Mouse (Mus musculus) hindbrain, embryonic 11.5 days (tissue): ENCODE data around the gene Neurl2. TPM values are rescaled to one million over a fixed set of nuclear protein-coding genes. Genes with fewer than 3 reads are reported as not detected.

ENCODE experiments used
- ATAC-seq: fragments of 200-750 bp; cut with Nextera tagmentation; 2 replicates; pipeline ENCODE4 v1.8.0; 2017; ENCODE audit warnings: mild to moderate bottlenecking, moderate TSS enrichment, moderate library complexity; ENCODE audit not compliant: low FRiP score
- DNase-seq: peaks from one replicate; pipeline ENCODE4 v3.0.0-alpha.2; 2015; ENCODE audit warnings: low spot score
- H3K27ac ChIP-seq: fragments of 300-500 bp; sonication (generic); 2 replicates; pipeline ENCODE4 v1.5.1; 2014; ENCODE audit warnings: mild to moderate bottlenecking, low read depth, low read length
- H3K27me3 ChIP-seq: fragments of 300-500 bp; sonication (generic); 2 replicates; pipeline ENCODE4 v1.6.1; 2014; ENCODE audit warnings: mild to moderate bottlenecking, low read length, moderate library complexity, mixed read lengths; ENCODE audit not compliant: control insufficient read depth, insufficient read depth
- H3K36me3 ChIP-seq: fragments of 300-500 bp; sonication (generic); 2 replicates; pipeline ENCODE4 v1.6.1; 2014; ENCODE audit warnings: mild to moderate bottlenecking, low read length, moderate library complexity, mixed read lengths; ENCODE audit not compliant: control insufficient read depth, insufficient read depth
- H3K4me1 ChIP-seq: fragments of 300-500 bp; sonication (generic); replicated peaks from 2 replicates; pipeline ENCODE4 v1.6.1; 2014; ENCODE audit warnings: low read length, mixed read lengths; ENCODE audit not compliant: control insufficient read depth, insufficient read depth
- H3K4me2 ChIP-seq: fragments of 300-500 bp; sonication (generic); replicated peaks from 2 replicates; pipeline ENCODE4 v1.6.1; 2014; ENCODE audit warnings: mild to moderate bottlenecking, low read depth, low read length
- H3K4me3 ChIP-seq: fragments of 300-500 bp; sonication (generic); 2 replicates; pipeline ENCODE4 v1.5.1; 2014; ENCODE audit warnings: low read depth, low read length
- H3K9ac ChIP-seq: fragments of 300-500 bp; sonication (generic); 2 replicates; pipeline ENCODE4 v1.6.1; 2014; ENCODE audit warnings: low read depth, low read length
- H3K9me3 ChIP-seq: fragments of 300-500 bp; sonication (generic); 2 replicates; pipeline ENCODE4 v1.6.1; 2016; ENCODE audit warnings: low read length; ENCODE audit not compliant: control insufficient read depth
- WGBS: fragments of 180-500 bp; shearing (Covaris S2); extraction: QIAGEN DNeasy Blood & Tissue Kit; methylation state at CpG from one replicate; pipeline ENCODE4 v1.1.7; 2014; 5-methylcytosine and 5-hydroxymethylcytosine counted together
- polyA plus RNA-seq: library from polyadenylated mRNA; unstranded; fragments of >200 nt; fragmentation: Nextera tagmentation; extraction: Ambion mirVana; gene quantifications from 2 replicates; pipeline ENCODE4 v1.2.1, GENCODE M21; 2014

Gene Neurl2
- polyA plus RNA-seq, 1 experiment from 2014 or later, result 3.0 TPM

GRCm38 (mm10) chr2:164787779-164788178, 45.5 kb downstream of the Neurl2 start:
- Histone ChIP-seq H3K36me3 (no peaks in the 10 kb centered on the region), H3K4me1 (peaks cover 2% of the 10 kb centered on the region; the same call in 1 of the 2 replicates), H3K9me3 (no peaks in the 10 kb centered on the region), H3K27ac (no peak overlapping the region), H3K9ac (no peak overlapping the region), H3K27me3 (no peaks in the 10 kb centered on the region), H3K4me3 (no peak overlapping the region), H3K4me2 (no peak overlapping the region)
- WGBS, result 87% methylated on average over 10 of the region's 10 CpGs
- ATAC-seq (no peak), DNase-seq (no peak)

DNA sequence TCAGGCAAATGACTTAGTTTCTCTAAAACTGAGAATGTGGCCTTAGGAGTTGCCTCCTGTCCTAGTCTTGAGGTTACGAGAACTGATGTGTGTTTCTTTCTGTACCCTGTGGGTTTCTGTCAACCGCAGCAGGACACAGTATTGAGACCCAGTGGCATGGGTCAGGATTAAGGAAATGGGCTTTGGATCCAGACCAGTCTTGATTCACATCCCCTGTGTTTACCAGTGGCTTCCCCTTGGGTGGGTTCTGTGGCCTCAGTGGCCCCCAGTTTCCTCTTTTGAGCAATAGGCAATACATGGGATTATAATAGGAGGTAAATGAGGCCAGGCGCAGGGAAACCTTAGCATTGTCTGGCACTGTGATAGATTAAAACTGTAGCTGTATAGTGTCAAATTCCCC, 46.2 kb downstream of the Neurl2 start:
- 85% methylated on average over 3 of the region's 3 CpGs for whole genome bisulfite sequencing
- H3K27ac ChIP-seq, result no peak overlapping the region
- no peaks in the 10 kb centered on the region for H3K27me3 ChIP-seq
- ATAC-seq (no peak), DNase-seq (no peak)
- H3K9ac ChIP-seq, result no peak overlapping the region
- H3K4me2 ChIP-seq, result peak overlapping the region; percentile 56; the same call in 1 of the 2 replicates
- H3K4me1 ChIP-seq, result peaks cover 2% of the 10 kb centered on the region; the same call in 1 of the 2 replicates
- H3K36me3 ChIP-seq, result no peaks in the 10 kb centered on the region
- H3K9me3 ChIP-seq, result no peaks in the 10 kb centered on the region
- no peak overlapping the region for H3K4me3 ChIP-seq

DNA sequence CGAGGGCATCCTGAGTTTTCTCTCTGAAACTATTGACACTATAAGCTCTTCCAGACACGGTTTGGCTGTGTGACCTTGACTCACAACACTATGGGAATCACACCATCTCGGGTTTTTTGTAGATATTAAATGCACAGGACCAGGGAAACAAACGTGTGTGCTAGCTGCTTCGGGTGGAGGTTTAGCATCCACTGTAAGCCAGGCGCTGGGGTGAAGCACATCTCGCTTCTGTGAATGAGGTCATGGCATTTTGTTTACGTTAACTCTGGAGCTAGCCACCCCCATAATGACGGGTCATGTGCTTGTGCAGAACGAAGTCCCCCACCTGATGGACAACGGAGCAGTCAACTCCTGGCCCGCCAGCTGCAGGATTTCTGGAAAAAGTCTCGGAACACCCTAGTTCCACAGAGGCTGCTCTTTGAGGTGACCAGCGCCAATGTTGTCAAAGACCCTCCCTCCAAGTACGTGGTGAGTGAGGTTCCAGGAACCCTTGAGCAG, 46.8 kb downstream of the Neurl2 start:
- no peaks in the 10 kb centered on the region for H3K9me3 ChIP-seq
- H3K4me3 ChIP-seq, result peak overlapping the region; percentile 56
- DNase-seq (no peak), ATAC-seq (no peak)
- no peaks in the 10 kb centered on the region for H3K36me3 ChIP-seq
- no peak overlapping the region for H3K27ac ChIP-seq
- peak overlapping the region; percentile 63 for H3K9ac ChIP-seq
- H3K27me3 ChIP-seq, result no peaks in the 10 kb centered on the region
- H3K4me2 ChIP-seq, result peak overlapping the region; percentile 56
- peaks cover 2% of the 10 kb centered on the region; the same call in 1 of the 2 replicates for H3K4me1 ChIP-seq
- whole genome bisulfite sequencing, result 7% methylated on average over 15 of the region's 15 CpGs

DNA sequence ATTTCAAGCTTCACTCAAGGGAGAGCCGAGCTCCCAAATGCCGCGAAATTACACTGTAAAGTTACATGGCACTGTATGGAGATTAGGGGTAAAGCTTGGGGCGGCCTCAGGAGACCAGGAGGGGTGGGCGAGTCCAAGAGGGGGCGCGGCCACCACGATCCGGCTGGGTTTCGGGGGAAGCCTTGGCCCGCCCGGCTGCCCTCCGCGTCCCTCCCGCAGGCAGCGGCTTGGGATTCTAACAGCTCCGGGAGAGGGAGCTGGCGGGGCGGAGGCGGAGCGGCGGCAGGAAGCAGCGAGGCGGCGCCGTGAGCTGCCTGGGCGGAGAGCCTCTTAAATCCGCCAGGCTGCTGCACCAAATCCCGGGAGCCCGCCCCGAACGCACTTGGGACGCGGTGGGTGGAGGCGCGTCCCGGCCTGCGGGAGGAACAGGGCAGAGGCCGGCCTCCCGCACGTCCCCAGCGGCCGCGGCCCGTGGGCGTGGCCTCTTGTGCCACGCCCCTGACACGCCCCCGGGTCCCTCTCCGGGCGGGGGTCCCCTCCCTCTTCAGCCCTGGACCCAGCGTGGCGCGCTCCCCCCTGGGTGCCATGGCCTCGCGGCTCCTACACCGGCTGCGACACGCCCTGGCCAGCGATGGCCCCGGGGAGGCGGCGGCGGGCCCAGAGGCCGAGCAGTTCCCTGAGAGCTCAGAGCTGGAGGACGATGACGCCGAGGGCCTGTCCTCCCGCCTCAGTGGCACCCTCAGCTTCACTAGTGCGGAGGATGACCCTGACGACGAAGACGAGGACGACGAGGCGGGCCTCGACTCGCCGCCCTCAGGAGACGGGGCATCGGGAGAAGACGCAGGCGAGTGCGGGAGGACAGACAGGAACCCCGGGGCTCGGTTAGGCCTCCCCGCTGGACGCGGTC, 47.5 kb downstream of the Neurl2 start, which contains the start of gene Snx21:
Gene Snx21, plus strand, starts transcription at position 343 of the 907 bp plus-strand sequence.
- H3K4me1 ChIP-seq, result peaks cover 2% of the 10 kb centered on the region; the same call in 1 of the 2 replicates
- ATAC-seq, result peak; percentile 88
- DNase-seq, result peak; percentile 93
- peak within 1 kb of the TSS; percentile 0; the same call in 1 of the 2 replicates for H3K27ac ChIP-seq
- peak within 1 kb of the TSS; percentile 56 for H3K4me2 ChIP-seq
- H3K36me3 ChIP-seq, result no peaks in the 10 kb centered on the region
- peak within 1 kb of the TSS; percentile 63 for H3K9ac ChIP-seq
- under 1% methylated on average over 65 of the region's 89 CpGs for WGBS
- H3K27me3 ChIP-seq, result no peaks in the 10 kb centered on the region
- no peaks in the 10 kb centered on the region for H3K9me3 ChIP-seq
- peak within 1 kb of the TSS; percentile 56 for H3K4me3 ChIP-seq

DNA sequence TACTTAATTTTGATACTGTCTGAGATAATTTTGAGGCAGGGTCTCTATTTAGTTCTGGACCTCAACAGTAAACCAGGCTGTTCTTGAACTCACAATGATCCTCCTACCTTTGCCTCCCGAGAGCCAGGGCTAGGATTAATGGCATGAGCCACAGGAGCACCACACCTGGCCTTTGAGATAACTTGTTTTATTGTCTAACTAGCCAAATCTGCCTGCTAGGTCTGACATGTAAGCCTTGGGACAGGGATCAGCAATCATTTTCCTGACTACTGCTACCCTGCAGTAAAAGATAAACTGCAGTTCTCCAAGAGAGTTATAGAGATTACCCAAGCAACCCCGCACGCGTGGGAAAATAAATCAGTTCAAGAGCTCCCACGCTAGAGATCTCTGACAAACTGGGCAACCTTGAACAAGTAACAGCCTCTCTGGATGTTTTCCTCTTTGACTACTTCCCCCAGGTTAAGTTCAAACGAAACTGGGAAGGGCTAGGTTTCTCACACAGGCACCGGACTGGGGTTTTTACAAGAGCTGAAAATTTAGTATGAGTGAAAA, 48.3 kb downstream of the Neurl2 start:
- H3K4me3 ChIP-seq, result peak overlapping the region; percentile 56
- peak; percentile 30 for DNase-seq
- peaks cover 2% of the 10 kb centered on the region; the same call in 1 of the 2 replicates for H3K4me1 ChIP-seq
- peak overlapping the region; percentile 63 for H3K9ac ChIP-seq
- H3K4me2 ChIP-seq, result peak overlapping the region; percentile 56
- no peak overlapping the region for H3K27ac ChIP-seq
- H3K36me3 ChIP-seq, result no peaks in the 10 kb centered on the region
- ATAC-seq, result no peak
- H3K9me3 ChIP-seq, result no peaks in the 10 kb centered on the region
- 25% methylated on average over 7 of the region's 7 CpGs for WGBS
- H3K27me3 ChIP-seq, result no peaks in the 10 kb centered on the region

- H3K36me3 ChIP-seq, result no peaks in the 10 kb centered on the region
- no peak overlapping the region for H3K4me3 ChIP-seq
- WGBS, result 77% methylated on average over 7 of the region's 7 CpGs
- no peaks in the 10 kb centered on the region for H3K27me3 ChIP-seq
- H3K27ac ChIP-seq, result no peak overlapping the region
- DNase-seq (no peak), ATAC-seq (no peak)
- H3K9ac ChIP-seq, result no peak overlapping the region
- peaks cover 2% of the 10 kb centered on the region; the same call in 1 of the 2 replicates for H3K4me1 ChIP-seq
- H3K9me3 ChIP-seq, result no peaks in the 10 kb centered on the region
- no peak overlapping the region for H3K4me2 ChIP-seq
Measured at GRCm38 (mm10) chr2:164783926-164784581, 49.2 kb downstream of the Neurl2 start.

GRCm38 (mm10) chr2:164781876-164782275, 51.4 kb downstream of the Neurl2 start:
- H3K4me3 ChIP-seq, result no peak overlapping the region
- 72% methylated on average over 4 of the region's 4 CpGs for WGBS
- H3K4me1 ChIP-seq, result peaks cover 2% of the 10 kb centered on the region; the same call in 1 of the 2 replicates
- no peak overlapping the region for H3K27ac ChIP-seq
- H3K9me3 ChIP-seq, result no peaks in the 10 kb centered on the region
- no peak for DNase-seq
- H3K4me2 ChIP-seq, result no peak overlapping the region
- ATAC-seq, result no peak
- no peaks in the 10 kb centered on the region for H3K36me3 ChIP-seq
- H3K27me3 ChIP-seq, result no peaks in the 10 kb centered on the region
- no peak overlapping the region for H3K9ac ChIP-seq
